Mouse (Mus musculus) layer of hippocampus, postnatal 36 days (tissue): Measurements from ENCODE around the gene Pcnx2. TPM values are rescaled to one million over a fixed set of nuclear protein-coding genes. Genes with fewer than 3 reads are reported as not detected.

Experiments used
- DNase-seq, 2 experiments: peaks; one replicate each; pipeline ENCODE4 v3.0.0; 2022
- total RNA-seq, 2 experiments: library from RNA; stranded (reverse); gene quantifications; 2 replicates each; pipeline ENCODE4 v1.2.3; 2021

The Pcnx2 gene
- total RNA-seq, 2 experiments from 2014 or later, result 60.1 to 64.6 TPM

DNA sequence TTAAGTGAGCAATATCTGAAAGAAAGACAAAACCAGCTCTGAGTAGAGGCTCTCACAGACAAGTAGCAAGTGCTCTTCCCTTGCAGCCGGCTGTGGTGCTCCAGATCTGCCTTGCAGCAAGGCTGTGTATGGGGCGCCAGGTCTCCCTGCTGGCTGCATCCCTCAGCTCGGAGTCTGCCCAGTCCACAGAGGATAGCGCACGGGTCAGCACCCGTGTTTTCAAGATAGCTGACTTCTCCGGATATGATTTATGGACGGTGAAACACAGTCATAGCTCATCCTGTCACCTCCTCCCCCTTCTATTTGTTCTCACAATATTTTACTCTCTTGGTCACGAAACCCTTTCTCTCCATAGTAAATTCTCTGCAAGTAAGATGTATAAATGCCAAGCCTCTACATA, 79.3 kb downstream of the Pcnx2 start:
- DNase-seq, result no peak

DNA sequence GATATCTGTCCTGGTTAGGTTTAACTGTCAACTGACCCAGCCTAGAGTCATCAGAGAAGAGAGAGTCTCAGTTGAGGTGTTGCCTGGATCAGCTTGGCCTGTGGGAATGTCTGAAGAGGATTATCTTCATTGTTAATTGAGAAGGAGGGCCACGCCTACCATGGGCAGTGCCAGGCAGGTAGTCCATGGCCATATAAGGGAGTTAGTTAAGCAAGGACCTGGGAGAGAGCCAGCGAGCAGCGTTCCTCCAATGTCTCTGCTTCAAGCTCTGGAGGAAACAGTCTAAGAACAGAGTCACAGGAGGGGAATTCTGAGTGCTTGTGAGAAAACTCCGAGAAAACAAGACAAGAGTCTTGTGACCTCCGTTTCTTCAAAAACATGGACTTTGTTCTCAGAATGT, 81.4 kb downstream of the Pcnx2 start:
- no peak for DNase-seq

DNA sequence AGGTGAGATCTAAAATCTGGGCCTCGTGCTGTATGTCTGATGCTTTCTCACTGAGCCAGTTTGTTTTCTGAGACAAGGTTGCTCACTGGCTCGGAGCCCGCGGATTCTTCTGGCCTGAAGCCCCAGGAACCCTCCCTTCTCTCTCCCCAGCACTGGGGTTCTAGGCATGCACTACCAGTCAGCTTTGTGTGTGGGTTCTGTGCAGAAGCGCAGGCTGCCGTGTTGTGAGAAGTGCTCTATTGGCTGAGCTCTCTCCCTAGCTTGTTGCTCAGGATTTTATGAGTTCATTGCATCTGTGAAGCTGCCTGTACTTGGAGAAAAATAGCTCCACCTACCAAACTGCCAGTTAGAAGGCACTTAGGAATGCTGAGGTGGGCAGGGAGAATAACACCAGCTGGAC, 89.3 kb downstream of the Pcnx2 start:
- DNase-seq, result peak; percentile 52 to 60

DNA sequence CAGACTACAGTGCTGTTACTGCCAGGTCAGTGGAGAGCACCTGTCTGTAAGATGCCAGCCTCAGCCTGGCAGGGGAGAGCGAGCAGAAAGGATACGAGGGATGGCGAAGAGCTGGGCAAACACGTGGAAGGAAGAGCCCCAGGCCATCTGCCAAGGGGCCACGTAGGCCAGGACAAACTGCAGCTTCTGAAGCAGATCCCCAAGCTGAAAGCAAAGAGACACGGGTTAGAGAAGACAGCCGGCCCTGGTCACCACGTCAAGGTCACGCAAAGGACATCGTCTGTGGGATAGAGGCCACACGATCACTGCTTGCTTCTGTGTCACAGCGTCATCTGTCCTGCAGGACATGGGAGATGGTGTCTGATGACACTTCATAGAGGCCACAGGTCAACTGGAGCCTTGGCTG, 90.2 kb downstream of the Pcnx2 start:
- no peak for DNase-seq

DNA sequence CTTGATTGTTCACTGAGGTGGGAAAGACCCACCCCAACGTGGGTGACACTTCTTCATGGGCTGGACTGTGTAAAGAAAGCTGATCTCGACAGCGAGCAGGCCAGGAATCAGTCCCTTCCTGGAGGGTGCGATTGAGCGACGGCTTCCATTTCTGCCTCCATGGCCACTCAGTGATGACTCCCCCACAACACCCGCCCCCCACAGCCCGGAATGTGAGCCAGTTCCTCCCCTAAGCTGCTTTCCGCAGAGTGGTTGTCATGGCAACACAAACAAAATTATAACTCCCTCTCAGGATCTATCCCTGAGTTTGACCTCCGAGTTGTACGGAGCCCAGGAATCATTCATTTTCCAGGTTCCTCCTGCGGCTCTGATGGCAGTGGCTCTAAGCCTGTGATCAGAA, 91.7 kb downstream of the Pcnx2 start:
- no peak for DNase-seq

DNA sequence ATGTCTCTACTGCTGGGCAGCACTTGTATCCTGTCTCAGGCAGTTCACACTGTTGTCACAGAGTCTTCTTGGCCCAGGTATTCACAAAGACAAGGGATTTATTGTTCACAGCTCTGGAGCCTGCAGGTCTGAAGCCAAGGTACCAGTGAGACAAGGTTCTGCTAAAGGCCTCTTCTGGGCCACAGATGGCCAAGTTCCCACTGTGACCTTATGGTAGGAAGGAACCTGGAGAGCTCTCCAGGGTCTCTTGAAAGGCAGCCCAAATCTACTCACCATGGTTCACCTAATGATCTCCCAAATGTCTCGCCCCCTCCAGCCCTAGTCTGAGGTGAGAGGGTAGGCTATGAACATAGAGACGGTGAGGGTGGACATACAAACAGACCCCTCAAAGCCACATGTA, 101.1 kb downstream of the Pcnx2 start:
- no peak for DNase-seq

DNA sequence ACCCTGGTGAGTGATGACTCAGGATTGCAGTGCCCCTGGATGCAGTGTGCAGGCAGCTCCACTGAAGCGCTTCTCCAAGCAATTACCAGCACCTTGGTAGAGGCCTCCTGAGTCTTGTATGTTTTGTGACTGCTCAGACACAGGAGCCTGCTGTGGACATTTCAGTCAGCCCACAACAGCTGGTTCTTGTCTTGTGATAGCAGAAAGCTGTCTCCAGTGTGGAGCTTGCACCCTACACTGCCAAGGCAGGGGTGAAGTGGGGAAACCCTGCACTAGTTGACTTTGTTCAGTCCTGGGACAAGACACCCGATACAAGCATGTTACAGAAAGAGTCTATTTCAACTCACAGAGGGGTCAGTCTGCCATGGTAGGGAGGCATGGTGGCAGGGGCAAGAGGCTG, 102.8 kb downstream of the Pcnx2 start:
- no peak for DNase-seq

DNA sequence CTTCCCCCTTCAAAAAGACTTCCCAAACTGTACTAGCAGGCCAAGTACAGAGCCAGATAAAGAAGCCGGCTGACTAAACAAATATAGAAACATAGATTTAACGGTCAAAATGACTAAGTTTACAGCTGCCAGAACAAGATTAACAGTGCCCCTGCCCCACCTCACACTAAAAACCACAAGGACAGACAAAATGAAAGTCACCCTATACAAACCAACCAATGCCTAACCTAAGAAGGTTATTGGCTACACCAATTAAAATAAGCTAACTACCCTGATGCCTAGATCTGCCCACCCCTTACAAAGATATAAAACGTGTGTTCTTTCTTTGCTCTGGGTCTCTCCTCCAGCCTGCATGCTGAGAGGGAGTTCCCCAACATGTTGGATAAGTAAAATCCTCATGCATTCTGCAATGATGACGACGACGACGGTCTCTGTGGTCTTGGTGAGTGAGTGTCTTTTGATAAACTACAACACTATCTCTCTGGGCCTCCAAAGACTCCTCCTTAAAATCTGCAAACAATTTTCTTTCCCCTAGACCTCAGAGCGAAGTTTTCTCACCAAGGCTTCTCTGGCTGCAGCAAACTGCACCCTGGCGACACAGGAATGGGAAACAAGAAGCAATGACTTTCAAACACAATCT, 105.2 kb downstream of the Pcnx2 start:
- no peak for DNase-seq

DNA sequence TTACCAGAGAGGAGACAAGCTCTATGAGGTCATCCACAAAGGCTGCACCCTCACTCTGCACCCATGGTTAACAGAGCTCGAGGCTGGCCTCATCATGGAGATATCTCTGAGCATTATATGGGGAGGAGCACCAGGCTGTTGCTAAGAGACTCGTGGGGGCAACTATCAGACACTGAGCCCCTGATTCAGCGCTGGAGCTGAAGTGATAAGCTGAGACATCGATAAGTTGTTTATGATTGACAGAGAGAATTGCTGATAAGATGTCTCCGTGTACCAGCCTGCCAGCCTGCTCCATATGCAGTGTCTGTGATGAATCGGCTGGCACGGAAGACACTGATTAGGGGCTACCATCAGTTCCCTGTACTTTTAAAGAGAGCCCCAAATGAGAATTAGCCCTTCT, 111.2 kb downstream of the Pcnx2 start:
- DNase-seq, result no peak

DNA sequence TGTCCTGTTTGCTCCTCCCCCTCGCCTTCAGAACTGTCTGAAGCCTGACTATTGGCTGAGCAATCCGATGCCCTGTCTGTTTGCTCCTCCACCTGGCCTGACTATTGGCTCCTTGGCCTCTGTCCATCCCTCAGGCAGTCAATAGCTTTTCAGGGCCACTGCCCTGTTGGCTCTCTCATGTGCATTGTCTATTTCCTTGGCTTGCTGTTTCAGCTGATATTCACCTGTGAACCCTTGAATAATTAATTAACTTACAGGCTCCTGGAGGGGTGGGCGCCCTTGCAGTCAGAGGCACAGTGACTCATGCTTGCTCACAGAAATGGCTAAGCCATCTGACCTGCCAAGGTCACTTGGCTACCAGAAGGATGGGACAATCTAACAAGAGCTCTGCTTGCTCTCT, 116.0 kb downstream of the Pcnx2 start:
- DNase-seq, result no peak

DNA sequence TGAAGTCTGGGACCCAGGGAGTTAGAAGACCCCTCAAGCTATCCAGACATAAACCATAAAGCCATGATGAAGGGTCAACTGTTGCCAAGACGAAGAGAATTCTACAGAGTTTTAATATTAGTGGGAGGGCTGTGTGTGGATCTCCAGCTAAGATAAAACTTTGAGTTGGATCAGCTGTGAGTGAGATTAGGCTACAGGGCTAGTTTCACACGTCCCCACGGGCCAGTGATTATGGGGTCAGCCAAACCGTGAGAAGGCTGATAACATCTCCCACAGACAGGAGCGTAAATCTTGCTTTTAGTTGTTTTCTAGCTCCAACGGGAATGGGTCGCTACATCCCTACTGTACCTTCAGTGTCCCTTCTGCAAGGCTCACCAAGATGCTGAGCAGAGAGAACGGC, 118.5 kb downstream of the Pcnx2 start:
- no peak for DNase-seq

DNA sequence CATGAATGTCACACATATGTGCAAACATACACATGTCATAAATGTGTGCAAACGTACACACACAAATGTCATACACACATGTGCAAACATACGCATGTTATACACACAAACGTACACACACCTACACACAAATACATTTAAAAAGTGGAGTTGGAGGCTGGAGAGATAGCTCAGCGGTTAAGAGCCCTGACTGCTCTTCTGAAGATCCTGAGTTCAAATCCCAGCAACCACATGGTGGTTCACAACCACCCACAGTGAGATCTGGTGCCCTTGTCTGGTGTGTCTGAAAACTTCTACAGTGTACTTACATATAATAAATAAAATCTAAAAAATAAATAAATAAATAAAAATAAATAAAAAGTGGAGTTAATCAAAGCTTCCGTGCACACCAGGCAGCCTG, 119.2 kb downstream of the Pcnx2 start:
- DNase-seq, result no peak

DNA sequence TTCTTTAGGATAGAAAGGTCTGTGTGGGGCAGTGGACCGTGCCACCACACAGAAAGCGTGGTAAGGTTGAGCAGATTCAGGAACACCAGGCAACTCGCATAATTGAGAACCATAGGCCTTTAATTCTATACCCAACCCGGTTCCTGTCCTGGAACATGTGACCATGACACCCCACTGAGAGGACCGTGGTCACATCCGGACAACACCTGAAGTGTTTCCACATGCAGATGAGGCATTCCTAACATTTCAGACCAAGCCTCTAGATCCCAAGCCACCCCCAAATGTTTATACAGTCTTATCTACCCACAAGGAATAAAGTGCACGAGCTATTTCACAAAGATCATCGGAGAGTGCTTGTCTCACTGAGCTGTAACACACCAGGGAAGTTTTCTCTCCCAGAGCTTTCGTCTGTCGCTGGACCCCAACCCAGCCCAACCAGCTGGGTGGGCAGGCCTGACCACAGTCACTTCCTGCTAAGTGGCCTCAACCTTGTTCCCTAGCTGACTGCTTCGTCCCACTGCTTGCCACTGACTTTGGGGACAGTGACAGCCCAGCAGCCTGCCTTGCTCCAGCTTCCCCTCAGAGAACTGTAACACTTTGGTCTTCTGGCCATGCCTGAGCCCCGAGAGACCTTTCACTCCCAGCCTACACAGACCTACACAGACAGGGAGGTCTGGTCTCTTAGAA, 120.5 kb downstream of the Pcnx2 start:
- no peak for DNase-seq

DNA sequence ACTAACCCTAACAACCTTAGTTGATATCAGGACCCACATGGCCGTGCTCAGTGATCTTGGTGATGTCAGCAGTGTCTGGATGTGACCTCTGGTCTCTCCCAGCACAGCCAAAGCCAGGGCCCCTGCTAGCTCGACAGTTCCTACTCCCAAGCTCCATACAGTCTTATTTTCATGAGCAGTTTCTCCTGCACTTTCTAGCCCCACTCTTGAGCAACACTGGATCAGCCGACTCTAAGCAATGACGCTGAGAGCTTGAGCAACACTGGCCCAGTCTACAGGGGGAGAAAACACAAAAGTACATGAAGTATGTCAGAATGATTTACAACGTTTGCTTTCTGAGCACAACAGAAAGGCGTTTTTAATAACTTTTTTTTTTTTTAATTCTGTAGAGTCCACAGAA, 121.3 kb downstream of the Pcnx2 start:
- DNase-seq, result no peak

DNA sequence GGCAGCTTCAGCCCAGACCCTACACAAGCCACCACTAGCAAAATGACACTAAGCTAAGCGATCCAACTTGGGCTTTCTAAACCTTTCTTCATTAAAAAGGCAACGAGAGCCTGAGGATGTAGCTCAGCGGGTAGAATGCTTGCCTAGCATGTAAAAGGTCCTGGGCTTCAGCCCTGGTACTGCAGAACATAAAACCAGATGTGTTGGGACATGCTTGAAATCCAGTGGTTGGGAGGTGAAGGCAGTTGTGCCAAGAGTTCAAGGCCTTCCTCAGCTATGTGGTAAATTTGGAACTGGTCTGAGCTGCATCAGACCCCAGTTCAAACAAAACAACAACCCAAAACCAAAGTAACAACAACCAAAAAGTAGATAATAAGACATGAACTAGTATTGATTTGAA, 121.8 kb downstream of the Pcnx2 start:
- DNase-seq, result no peak

DNA sequence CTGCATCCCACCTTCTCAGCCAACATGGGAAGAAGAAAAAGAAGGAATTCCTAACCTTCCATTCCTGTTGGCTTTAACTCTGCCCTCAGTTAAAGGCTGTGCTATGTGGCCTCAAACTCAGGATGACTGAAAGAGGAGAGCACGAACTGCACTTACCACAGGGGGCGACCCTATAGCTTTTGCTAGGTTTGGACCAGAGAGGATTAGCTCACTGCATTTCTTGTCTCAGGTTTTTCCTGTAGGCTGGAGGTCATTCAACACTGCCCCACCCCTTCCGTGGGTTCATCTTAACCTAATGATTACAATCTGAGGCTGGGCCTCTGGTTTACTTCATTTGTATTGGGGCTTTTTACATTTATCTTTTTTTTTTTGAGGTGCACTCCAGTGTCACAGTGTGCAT, 123.1 kb downstream of the Pcnx2 start:
- DNase-seq, result no peak

DNA sequence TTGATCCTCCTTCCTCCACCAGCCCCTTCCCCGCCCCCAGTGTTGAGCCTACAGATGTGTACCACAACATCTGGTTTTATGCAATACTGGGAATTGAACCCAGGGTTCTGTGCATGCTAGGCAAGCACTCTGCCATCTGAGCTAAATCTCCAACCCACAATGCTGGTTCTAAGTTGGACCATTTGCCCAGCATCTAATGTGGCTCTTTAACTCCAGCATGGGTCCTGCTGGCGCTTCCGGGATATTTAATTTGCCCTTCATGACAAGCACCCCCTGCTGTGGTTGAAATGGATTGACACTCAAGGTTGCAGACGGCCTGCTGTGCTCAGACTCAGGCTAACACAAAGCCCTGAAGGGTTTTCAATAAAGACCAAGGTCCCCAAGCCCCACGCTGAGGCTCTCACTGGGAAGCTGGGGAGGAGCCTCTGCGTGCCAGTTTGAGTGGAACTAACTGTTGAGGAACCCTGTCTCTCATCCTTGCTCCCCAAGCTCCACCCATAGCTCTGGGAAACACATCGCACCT, 124.8 kb downstream of the Pcnx2 start:
- no peak for DNase-seq

DNA sequence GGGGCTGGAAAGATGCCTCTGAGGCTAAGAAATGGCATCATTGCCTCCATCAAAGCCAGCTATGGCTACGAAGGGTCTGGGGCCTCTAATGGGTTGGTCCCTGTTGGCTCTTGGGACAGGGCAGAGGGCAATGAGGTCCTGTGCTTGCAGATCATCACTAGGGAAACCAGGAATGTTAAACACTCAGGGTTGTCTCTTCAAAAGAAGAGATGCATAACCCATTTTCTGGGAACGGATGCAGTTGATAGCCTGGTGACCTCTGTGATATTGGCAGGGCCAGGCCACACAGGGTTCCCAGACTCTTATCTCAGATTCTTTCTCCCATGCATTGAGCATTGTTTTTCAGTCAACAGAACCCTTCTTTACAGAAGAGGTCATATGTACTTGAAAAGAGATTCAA, 125.8 kb downstream of the Pcnx2 start:
- DNase-seq, result no peak

DNA sequence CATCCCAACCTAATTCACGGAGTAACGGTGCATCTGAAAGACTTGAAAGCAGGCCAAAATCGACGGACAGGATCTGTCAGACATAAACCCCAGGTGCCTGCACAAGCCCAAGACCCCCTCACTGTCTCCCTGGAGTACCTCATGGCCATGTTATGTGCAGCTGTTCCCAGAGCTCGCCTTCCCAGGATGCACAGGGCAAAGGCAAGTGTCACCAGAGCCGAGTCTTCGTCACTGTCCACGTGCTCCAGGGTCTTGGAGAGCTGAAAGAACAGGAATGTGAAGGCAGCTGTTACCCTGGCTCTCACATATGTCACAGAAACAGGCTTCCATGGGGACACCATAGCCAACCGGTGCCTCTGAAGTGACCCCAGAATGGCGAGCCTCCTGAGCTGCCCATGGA, 130.0 kb downstream of the Pcnx2 start:
- no peak for DNase-seq

DNA sequence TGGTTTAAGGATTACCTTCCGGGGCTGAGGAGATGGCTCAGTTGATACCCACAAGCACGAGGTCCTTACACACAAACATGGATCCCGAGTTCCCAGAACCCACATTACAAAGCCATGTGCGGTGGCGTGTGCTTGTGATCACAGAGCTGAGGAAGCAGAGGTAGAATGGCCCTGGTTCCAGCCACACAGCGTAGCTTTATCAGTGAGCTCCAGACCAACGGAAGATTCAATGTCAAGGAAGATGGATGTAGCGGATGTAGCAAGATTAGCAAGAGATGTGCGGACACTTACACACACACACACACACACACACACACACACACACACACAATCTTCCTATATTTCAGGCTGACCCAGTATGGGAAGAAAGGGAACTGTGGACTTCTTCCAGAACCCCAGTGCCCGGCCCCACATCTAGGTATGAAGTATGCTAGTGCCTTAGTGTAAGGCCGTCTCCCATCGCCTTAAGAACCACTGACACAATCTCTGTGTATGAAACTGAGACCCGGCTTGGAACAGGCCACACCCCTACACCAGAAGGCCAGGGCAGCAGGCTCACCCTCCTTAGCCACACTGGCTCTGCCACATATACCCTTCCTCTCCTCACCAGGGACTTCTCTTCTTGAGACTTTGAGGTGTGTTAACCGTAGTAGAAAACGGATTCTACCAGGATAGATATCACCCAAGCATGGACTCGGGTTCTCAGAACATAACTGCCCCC, 134.9 kb downstream of the Pcnx2 start:
- no peak for DNase-seq

DNA sequence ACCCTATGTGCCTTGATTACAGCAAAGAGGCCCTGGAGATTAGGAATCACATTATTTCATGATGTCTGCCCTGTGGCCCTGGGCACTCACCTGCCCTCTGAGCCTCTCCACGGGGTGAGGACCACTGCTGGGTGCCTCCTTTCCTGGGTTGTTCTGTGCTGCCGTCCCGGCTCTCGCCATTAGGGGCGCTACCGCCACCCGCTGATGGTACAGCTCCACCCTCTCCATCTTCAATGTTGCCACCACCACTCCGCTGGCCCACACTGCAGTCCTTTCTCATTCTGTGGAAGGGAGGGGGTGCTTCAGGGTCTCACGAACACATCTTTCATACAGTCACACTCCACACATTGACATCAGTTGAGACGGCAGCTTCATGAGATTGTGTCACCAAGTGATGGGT, 139.1 kb downstream of the Pcnx2 start:
- peak in 1 of 2 experiments; percentile 13 for DNase-seq

DNA sequence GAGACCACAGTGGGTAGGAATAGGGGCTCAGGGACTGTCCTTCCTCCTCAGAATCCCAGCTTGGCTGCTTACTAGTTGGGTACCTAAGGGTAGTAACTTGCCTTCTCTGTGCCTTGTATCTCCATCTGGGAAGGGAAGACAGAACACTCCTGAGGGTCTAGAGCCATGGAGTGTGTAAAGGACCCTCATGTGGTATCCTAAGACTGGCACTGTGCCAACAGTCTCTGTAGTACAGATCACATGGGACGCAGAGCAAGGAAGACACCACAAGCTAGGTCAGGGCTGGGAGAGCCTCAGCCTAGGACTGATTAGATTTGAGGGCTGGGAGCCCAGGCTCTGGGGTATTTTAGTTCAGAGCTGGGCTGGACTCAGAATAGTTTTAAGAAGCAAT, 141.0 kb downstream of the Pcnx2 start:
- no peak for DNase-seq

DNA sequence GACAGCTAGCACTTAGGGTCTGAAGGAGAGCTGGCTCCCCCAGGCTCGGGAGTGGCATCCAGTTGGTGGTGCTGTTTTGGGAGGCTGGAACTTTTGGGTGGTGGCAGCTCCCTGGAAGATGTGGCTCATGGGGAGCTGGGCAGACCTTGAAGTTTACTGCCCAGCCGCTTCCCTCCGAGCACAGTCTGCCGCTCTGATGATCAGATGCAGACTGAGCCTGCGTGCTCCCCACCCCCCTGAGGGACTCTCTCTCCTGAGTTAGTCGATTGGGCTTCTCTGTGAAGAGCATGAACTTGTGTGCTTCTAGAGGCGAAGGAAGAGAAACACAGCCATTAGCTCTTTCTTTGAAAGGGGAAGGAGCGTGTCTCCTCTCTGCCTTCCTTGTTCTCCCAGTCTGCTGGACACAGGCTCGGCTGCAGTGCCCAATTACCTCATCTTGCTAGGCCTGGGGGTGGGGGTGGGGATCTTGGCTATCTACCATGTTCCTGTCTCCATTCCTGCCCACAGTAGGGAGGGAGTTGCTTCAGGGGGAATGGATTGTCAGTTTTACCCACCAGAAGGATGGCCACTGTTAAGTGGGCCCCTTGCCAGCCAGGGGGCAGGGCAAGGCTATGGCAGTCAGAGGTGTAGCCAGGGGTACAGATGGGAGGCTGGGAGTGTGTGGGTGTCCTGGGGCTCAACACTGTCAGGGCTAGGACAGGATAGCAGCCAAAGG, 141.6 kb downstream of the Pcnx2 start:
- DNase-seq, result no peak
